Mouse (Mus musculus): Measurements from ENCODE around the gene Prune1. TPM values are rescaled to one million over a fixed set of nuclear protein-coding genes. Genes with fewer than 3 reads are reported as not detected.

The Prune1 gene
- polyA plus RNA-seq, 1 experiment from 2014 or later: 66.7 TPM

- Histone ChIP-seq H3K27ac (ENCODE audit: low read depth, low read length) (no peak overlapping the region), H3K4me2 (ENCODE audit: low read depth, low read length) (no peak overlapping the region), H3K27me3 (ENCODE audit: control insufficient read depth, insufficient read depth, low read length) (no peaks in the 10 kb centered on the region), H3K36me3 (ENCODE audit: control insufficient read depth, insufficient read depth, low read length) (no peaks in the 10 kb centered on the region), H3K4me3 (ENCODE audit: low read depth, low read length) (no peak overlapping the region), H3K9me3 (ENCODE audit: control insufficient read depth, low read length) (no peaks in the 10 kb centered on the region), H3K9ac (replicated peaks; ENCODE audit: low read depth, low read length) (no peak overlapping the region), H3K4me1 (ENCODE audit: control insufficient read depth, insufficient read depth, low read length) (no peaks in the 10 kb centered on the region)
- ATAC-seq (ENCODE audit: low read depth): no peak
- 88% methylated on average over 6 of the region's 6 CpGs for WGBS
Measured at GRCm38 (mm10) chr3:95275161-95275560, 6.7 kb downstream of the Prune1 start.

GRCm38 (mm10) chr3:95274453-95274852 is 7.4 kb downstream of the Prune1 start:
- H3K4me2 ChIP-seq (ENCODE audit: low read depth, low read length): no peak overlapping the region
- no peak overlapping the region for H3K27ac ChIP-seq (ENCODE audit: low read depth, low read length)
- no peaks in the 10 kb centered on the region for H3K27me3 ChIP-seq (ENCODE audit: control insufficient read depth, insufficient read depth, low read length)
- H3K9me3 ChIP-seq (ENCODE audit: control insufficient read depth, low read length): no peaks in the 10 kb centered on the region
- H3K4me1 ChIP-seq (ENCODE audit: control insufficient read depth, insufficient read depth, low read length): no peaks in the 10 kb centered on the region
- H3K9ac ChIP-seq (replicated peaks; ENCODE audit: low read depth, low read length): no peak overlapping the region
- ATAC-seq (ENCODE audit: low read depth): no peak
- no peak overlapping the region for H3K4me3 ChIP-seq (ENCODE audit: low read depth, low read length)
- no peaks in the 10 kb centered on the region for H3K36me3 ChIP-seq (ENCODE audit: control insufficient read depth, insufficient read depth, low read length)
- WGBS: 91% methylated on average over 4 of the region's 4 CpGs

GRCm38 (mm10) chr3:95273471-95273870 is 8.4 kb downstream of the Prune1 start:
- WGBS: 87% methylated on average over 5 of the region's 5 CpGs
- H3K4me2 ChIP-seq (ENCODE audit: low read depth, low read length): no peak overlapping the region
- no peaks in the 10 kb centered on the region for H3K4me1 ChIP-seq (ENCODE audit: control insufficient read depth, insufficient read depth, low read length)
- no peak overlapping the region for H3K4me3 ChIP-seq (ENCODE audit: low read depth, low read length)
- no peak for ATAC-seq (ENCODE audit: low read depth)
- H3K27ac ChIP-seq (ENCODE audit: low read depth, low read length): no peak overlapping the region
- H3K27me3 ChIP-seq (ENCODE audit: control insufficient read depth, insufficient read depth, low read length): no peaks in the 10 kb centered on the region
- no peaks in the 10 kb centered on the region for H3K36me3 ChIP-seq (ENCODE audit: control insufficient read depth, insufficient read depth, low read length)
- H3K9ac ChIP-seq (replicated peaks; ENCODE audit: low read depth, low read length): no peak overlapping the region
- H3K9me3 ChIP-seq (ENCODE audit: control insufficient read depth, low read length): no peaks in the 10 kb centered on the region

- WGBS: 82% methylated on average over 12 of the region's 12 CpGs
- no peak for ATAC-seq (ENCODE audit: low read depth)
- H3K27me3 ChIP-seq (ENCODE audit: control insufficient read depth, insufficient read depth, low read length): no peaks in the 10 kb centered on the region
- H3K27ac ChIP-seq (ENCODE audit: low read depth, low read length): no peak overlapping the region
- H3K4me3 ChIP-seq (ENCODE audit: low read depth, low read length): no peak overlapping the region
- H3K9ac ChIP-seq (replicated peaks; ENCODE audit: low read depth, low read length): no peak overlapping the region
- H3K36me3 ChIP-seq (ENCODE audit: control insufficient read depth, insufficient read depth, low read length): peaks cover 5% of the 10 kb centered on the region
- no peaks in the 10 kb centered on the region for H3K9me3 ChIP-seq (ENCODE audit: control insufficient read depth, low read length)
- H3K4me2 ChIP-seq (ENCODE audit: low read depth, low read length): no peak overlapping the region
- no peaks in the 10 kb centered on the region for H3K4me1 ChIP-seq (ENCODE audit: control insufficient read depth, insufficient read depth, low read length)
Measured at GRCm38 (mm10) chr3:95270766-95271364, 11.0 kb downstream of the Prune1 start.

- Histone ChIP-seq H3K9me3 (ENCODE audit: control insufficient read depth, low read length) (no peaks in the 10 kb centered on the region), H3K4me1 (ENCODE audit: control insufficient read depth, insufficient read depth, low read length) (no peaks in the 10 kb centered on the region), H3K27ac (ENCODE audit: low read depth, low read length) (no peak overlapping the region), H3K27me3 (ENCODE audit: control insufficient read depth, insufficient read depth, low read length) (no peaks in the 10 kb centered on the region), H3K36me3 (ENCODE audit: control insufficient read depth, insufficient read depth, low read length) (peaks cover 5% of the 10 kb centered on the region), H3K4me3 (ENCODE audit: low read depth, low read length) (no peak overlapping the region), H3K9ac (replicated peaks; ENCODE audit: low read depth, low read length) (no peak overlapping the region), H3K4me2 (ENCODE audit: low read depth, low read length) (no peak overlapping the region)
- WGBS: 90% methylated on average over 5 of the region's 5 CpGs
- no peak for ATAC-seq (ENCODE audit: low read depth)
Measured at GRCm38 (mm10) chr3:95269789-95270188, 12.1 kb downstream of the Prune1 start.

GRCm38 (mm10) chr3:95267855-95268254 is 14.0 kb downstream of the Prune1 start:
- H3K9me3 ChIP-seq (ENCODE audit: control insufficient read depth, low read length): no peaks in the 10 kb centered on the region
- H3K27ac ChIP-seq (ENCODE audit: low read depth, low read length): no peak overlapping the region
- no peaks in the 10 kb centered on the region for H3K27me3 ChIP-seq (ENCODE audit: control insufficient read depth, insufficient read depth, low read length)
- H3K36me3 ChIP-seq (ENCODE audit: control insufficient read depth, insufficient read depth, low read length): peaks cover 5% of the 10 kb centered on the region
- H3K4me3 ChIP-seq (ENCODE audit: low read depth, low read length): no peak overlapping the region
- H3K9ac ChIP-seq (replicated peaks; ENCODE audit: low read depth, low read length): no peak overlapping the region
- H3K4me2 ChIP-seq (ENCODE audit: low read depth, low read length): no peak overlapping the region
- no peaks in the 10 kb centered on the region for H3K4me1 ChIP-seq (ENCODE audit: control insufficient read depth, insufficient read depth, low read length)
- no peak for ATAC-seq (ENCODE audit: low read depth)

- no peak overlapping the region for H3K4me2 ChIP-seq (ENCODE audit: low read depth, low read length)
- peaks cover 9% of the 10 kb centered on the region for H3K36me3 ChIP-seq (ENCODE audit: control insufficient read depth, insufficient read depth, low read length)
- H3K27ac ChIP-seq (ENCODE audit: low read depth, low read length): no peak overlapping the region
- no peak overlapping the region for H3K4me3 ChIP-seq (ENCODE audit: low read depth, low read length)
- ATAC-seq (ENCODE audit: low read depth): no peak
- H3K9ac ChIP-seq (replicated peaks; ENCODE audit: low read depth, low read length): no peak overlapping the region
- no peaks in the 10 kb centered on the region for H3K4me1 ChIP-seq (ENCODE audit: control insufficient read depth, insufficient read depth, low read length)
- WGBS: 97% methylated on average over 3 of the region's 3 CpGs
- H3K27me3 ChIP-seq (ENCODE audit: control insufficient read depth, insufficient read depth, low read length): no peaks in the 10 kb centered on the region
- no peaks in the 10 kb centered on the region for H3K9me3 ChIP-seq (ENCODE audit: control insufficient read depth, low read length)
Measured at GRCm38 (mm10) chr3:95266052-95266451, 15.8 kb downstream of the Prune1 start.

- no peaks in the 10 kb centered on the region for H3K4me1 ChIP-seq (ENCODE audit: control insufficient read depth, insufficient read depth, low read length)
- no peak overlapping the region for H3K4me3 ChIP-seq (ENCODE audit: low read depth, low read length)
- no peaks in the 10 kb centered on the region for H3K9me3 ChIP-seq (ENCODE audit: control insufficient read depth, low read length)
- no peak for ATAC-seq (ENCODE audit: low read depth)
- H3K36me3 ChIP-seq (ENCODE audit: control insufficient read depth, insufficient read depth, low read length): peaks cover 11% of the 10 kb centered on the region
- H3K27ac ChIP-seq (ENCODE audit: low read depth, low read length): no peak overlapping the region
- 59% methylated on average over 1 of the region's 1 CpGs for WGBS
- H3K4me2 ChIP-seq (ENCODE audit: low read depth, low read length): no peak overlapping the region
- no peak overlapping the region for H3K9ac ChIP-seq (replicated peaks; ENCODE audit: low read depth, low read length)
- no peaks in the 10 kb centered on the region for H3K27me3 ChIP-seq (ENCODE audit: control insufficient read depth, insufficient read depth, low read length)
Measured at GRCm38 (mm10) chr3:95264724-95265123, 17.2 kb downstream of the Prune1 start.

- no peaks in the 10 kb centered on the region for H3K4me1 ChIP-seq (ENCODE audit: control insufficient read depth, insufficient read depth, low read length)
- no peak overlapping the region for H3K9ac ChIP-seq (replicated peaks; ENCODE audit: low read depth, low read length)
- no peak overlapping the region for H3K4me3 ChIP-seq (ENCODE audit: low read depth, low read length)
- H3K27ac ChIP-seq (ENCODE audit: low read depth, low read length): no peak overlapping the region
- WGBS: 54% methylated on average over 11 of the region's 11 CpGs
- no peaks in the 10 kb centered on the region for H3K27me3 ChIP-seq (ENCODE audit: control insufficient read depth, insufficient read depth, low read length)
- no peaks in the 10 kb centered on the region for H3K9me3 ChIP-seq (ENCODE audit: control insufficient read depth, low read length)
- ATAC-seq (ENCODE audit: low read depth): no peak
- H3K4me2 ChIP-seq (ENCODE audit: low read depth, low read length): no peak overlapping the region
- peaks cover 19% of the 10 kb centered on the region for H3K36me3 ChIP-seq (ENCODE audit: control insufficient read depth, insufficient read depth, low read length)
Measured at GRCm38 (mm10) chr3:95263089-95263739, 18.7 kb downstream of the Prune1 start.

Measured in neural tube, embryonic 14.5 days (tissue).